In genomic region chr3:135491102-135491501, GRCm38 (mm10) we compare ENCODE assay signal across 12 mouse cellular contexts.
"Had no signal": no experiment of that assay in that cellular context is flagged by ENCODE, and none has a peak within 500 bp of the region (broad histone marks: within the 10 kb centered on the region; RNA-seq: fewer than 3 reads in every experiment).

No protein-coding gene starts in this region.

- H3K4me3 ChIP-seq: hindbrain, embryonic 15.5 days; left cerebral cortex, adult 2 months; limb, embryonic 12.5 days; liver, embryonic 15.5 days; midbrain, embryonic 10.5 days had no signal

- H3K36me3 ChIP-seq: hindbrain, embryonic 15.5 days; limb, embryonic 12.5 days; liver, embryonic 15.5 days; midbrain, embryonic 10.5 days had no signal

- H3K4me2 ChIP-seq: hindbrain, embryonic 15.5 days; limb, embryonic 12.5 days; liver, embryonic 11.5 days; liver, embryonic 15.5 days; lung, embryonic 14.5 days had no signal

- H3K9me3 ChIP-seq: hindbrain, embryonic 15.5 days; limb, embryonic 12.5 days; liver, embryonic 15.5 days; midbrain, embryonic 10.5 days had no signal

- H3K27me3 ChIP-seq: hindbrain, embryonic 15.5 days; liver, embryonic 15.5 days had no signal

- H3K9ac ChIP-seq: hindbrain, embryonic 15.5 days; limb, embryonic 12.5 days; liver, embryonic 15.5 days; lung, embryonic 14.5 days had no signal

- H3K4me1 ChIP-seq: hindbrain, embryonic 15.5 days; limb, embryonic 12.5 days; liver, embryonic 15.5 days had no signal

- H3K27ac ChIP-seq: hindbrain, embryonic 15.5 days; left cerebral cortex, adult 2 months; limb, embryonic 12.5 days; liver, embryonic 15.5 days; midbrain, embryonic 10.5 days had no signal

- ATAC-seq: midbrain, embryonic 16.5 days had no signal

- DNase-seq: lung, embryonic 14.5 days; lung, postnatal 10 days; lung, postnatal 4 days; right cerebral cortex, adult 18-20 months; thymus, postnatal 14 days had no signal
